Mouse (Mus musculus) embryo, embryonic 9.5 days (tissue): Measurements from ENCODE around the gene Kirrel3.
A peak's percentile ranks its signal among the peaks of the same experiment; 100 is the strongest.

Experiments used
- DNase-seq: peaks from one replicate; pipeline ENCODE4 v3.0.0-alpha.2; 2017; ENCODE audit errors: extremely low spot score

Kirrel3 gene

DNA sequence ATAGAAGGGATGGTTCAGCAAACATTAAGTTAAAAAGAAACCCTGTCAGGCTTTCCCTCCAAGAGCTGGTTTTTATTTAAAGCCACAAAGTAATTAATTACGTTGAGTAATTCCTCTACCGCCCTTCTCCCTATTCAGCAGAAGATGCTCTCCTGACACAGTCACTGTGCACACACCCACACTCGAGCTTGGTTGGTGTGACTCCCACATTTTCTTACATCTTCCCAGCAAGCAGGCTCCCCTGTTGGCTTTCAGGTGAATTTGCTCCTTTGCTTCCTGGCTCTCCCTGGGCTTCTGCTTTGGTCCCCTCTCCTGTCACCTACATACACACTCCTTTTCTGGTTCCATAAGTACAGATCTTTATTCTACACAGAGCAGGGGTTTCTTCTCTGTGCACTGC is 203.7 kb downstream of the Kirrel3 start:
- no peak for DNase-seq

DNA sequence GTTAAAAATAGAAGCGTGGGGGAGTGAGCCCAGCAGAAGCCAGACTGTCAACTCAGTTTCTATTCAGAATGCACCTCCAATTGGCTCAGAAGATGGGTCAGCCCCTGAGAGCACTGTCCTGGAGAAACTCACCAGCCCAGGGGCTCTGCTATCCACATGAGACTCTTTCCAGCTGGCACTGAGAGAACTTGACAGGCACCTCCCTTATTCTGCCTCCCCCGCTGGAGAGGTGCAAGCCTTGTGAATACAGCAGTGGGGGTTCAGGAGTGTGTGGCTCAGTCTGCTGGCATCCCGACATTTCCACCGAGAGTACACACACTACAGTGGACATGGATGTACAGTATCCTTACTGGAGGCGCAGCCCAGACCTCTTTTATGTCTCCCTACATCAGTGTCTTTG is 210.0 kb downstream of the Kirrel3 start:
- DNase-seq, result no peak

- DNase-seq, result no peak
Observed at GRCm38 (mm10) chr9:34703547-34704300, 218.0 kb downstream of the Kirrel3 start.

DNA sequence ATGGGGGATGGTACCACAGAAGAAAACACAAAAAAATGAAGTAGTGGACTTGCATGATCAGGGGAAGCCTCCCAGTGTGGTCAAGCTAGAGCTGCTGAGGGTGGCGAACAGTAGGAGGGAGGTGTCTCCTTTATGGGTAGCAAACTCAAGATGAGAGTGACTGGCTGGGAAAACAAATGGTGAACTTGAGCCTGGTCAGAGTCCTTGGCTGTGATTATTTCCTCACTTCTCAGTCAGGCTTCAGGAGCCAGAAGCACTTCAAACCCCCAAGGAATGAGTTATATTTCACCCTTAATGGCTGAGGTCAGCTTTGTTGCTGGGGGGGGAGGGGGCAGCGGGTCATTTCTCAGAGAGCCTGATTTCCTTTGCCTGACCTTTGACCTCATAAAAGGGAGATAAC is 218.7 kb downstream of the Kirrel3 start:
- DNase-seq, result peak; percentile 14

GRCm38 (mm10) chr9:34706350-34706873 is 220.7 kb downstream of the Kirrel3 start:
- DNase-seq, result no peak

- no peak for DNase-seq
Observed at GRCm38 (mm10) chr9:34708691-34709090, 223.0 kb downstream of the Kirrel3 start.

DNA sequence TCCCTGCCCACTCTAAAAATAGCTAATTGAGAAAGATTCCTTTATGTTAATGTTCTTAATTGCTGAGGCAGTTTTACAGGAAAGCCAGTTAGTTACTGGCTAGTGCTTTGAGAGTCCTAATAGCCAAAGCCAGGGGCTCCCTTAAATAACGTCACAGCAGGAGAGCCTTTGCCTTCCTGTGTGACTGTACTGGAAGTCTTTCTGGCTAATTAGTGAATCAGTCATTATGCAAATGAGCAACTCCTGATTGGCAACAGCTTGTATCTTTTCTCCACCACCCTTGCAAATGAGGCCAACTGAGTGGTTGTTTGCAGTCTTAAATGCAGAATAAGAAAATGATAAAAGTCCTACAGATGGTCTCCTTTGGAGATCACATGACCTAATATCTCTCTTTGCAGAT is 226.3 kb downstream of the Kirrel3 start:
- no peak for DNase-seq

GRCm38 (mm10) chr9:34712996-34713395 is 227.3 kb downstream of the Kirrel3 start:
- DNase-seq, result no peak

DNA sequence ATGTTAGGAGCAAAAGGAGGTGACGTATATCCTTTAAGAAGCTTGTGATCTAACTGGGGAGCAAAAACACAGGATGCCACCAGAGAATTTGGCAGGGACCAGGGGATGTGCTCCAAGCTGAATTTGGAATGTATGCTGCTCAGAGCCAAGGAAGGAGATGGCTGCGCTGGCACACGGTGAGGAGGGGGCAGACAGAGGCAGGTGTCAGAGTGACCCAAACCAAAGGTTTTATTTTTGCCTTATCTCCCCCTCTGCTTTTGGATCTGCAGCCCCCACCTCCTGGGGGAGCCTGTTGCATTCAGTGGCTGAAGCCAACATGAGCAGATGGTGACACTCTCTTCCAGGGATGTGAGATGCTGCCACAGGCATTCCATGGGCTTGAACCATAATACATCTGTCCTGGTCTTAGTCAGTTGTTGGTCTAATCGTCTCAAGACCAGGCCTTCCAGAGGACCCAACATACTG is 227.8 kb downstream of the Kirrel3 start:
- DNase-seq, result no peak

- DNase-seq, result no peak
Observed at GRCm38 (mm10) chr9:34714996-34715619, 229.4 kb downstream of the Kirrel3 start.

DNA sequence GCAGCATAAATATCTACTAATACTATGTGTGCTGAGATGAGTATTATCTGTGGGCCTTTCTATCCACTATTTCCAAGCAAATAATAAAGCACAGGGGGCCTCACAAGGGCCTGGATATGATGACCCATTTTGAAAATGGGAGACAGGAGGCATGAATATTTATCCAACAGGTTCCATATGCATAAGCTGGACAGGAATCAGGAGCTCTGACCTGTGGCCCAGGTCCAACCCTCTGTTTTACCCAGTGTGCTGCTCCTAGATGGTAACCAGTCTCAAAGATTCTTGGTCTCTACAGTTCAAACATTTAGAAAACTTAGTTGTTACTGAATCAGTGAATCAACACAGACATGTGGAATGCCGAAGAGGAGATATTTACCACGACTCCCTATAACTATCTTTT is 230.8 kb downstream of the Kirrel3 start:
- no peak for DNase-seq

- peak; percentile 35 for DNase-seq
Observed at GRCm38 (mm10) chr9:34721478-34722197, 235.9 kb downstream of the Kirrel3 start.

DNA sequence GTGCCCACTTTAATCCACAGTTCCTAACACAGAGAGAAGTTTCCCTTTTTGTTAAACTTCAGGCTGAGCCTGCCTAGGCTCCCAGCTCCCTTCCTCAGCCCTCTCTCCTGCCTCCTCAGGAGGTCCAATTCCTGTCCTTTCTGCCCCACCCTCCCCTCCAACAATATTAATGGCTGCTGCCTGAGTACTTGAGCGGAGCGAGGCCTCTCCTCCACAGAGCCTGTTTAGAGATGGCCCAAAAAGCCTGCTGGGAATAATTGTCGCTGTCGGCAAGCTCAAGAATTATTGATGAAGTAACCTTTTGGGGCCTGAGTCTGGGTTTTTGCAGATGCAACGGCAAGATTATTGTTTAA is 236.5 kb downstream of the Kirrel3 start:
- no peak for DNase-seq

- DNase-seq, result no peak
Observed at GRCm38 (mm10) chr9:34732507-34732906, 246.8 kb downstream of the Kirrel3 start.

DNA sequence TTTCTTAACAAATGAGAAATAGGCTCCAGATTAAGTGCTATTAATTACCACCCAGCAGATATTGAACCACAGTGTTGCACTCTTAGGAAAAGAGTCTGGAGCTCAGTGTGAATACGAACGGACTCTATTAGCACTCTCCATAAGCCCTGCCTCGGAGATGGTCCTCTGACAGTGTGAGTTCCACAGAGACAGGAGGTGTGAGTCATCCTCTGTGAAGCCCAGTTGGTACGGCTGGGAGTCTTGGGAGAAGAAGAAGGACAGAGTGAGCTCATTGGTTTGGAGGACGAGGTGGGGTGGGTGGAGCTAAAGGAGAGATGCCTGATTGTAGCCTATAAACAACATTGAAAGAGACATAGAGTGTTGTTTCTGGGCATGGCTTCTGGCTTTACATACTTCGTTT is 247.9 kb downstream of the Kirrel3 start:
- DNase-seq, result no peak

- no peak for DNase-seq
Observed at GRCm38 (mm10) chr9:34734991-34735390, 249.3 kb downstream of the Kirrel3 start.

DNA sequence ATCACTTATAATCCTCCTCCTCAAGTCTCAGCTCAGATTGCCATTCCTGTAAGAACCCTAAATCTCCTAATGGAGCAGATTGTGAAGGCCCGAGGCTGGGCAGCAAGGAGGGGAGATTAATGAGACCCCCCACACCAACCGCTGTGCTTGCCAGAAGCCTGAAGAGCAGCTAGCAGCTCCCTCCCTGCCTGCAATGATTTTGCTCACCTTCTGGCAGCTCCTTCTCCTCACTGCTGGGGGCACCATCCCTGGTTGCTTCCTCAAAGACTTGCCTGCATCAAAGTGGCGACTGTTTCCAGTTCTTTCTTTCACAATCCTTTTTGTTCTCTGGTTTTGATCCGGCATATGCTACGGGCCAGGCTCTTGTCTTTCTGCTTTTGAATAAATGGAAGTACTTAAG is 253.7 kb downstream of the Kirrel3 start:
- no peak for DNase-seq

DNA sequence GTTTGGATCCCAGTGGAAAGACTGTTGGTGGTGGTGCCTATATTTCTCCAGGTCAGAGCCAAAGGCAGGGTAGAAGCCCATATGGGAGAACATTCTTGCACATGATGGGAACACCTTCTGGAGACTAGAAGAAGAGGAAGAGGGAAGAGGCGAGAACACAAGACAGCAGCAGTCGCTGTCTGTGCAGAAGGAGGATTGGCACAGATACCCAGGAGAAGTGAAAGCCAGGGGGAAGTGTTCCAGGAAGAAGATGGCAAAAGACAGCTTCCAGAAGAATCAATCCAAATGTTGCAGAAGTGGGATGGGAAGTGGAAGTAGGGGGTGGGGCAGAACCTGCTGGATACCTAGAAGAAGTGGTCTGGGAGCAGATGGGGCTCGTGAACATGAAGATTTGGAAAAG is 255.1 kb downstream of the Kirrel3 start:
- no peak for DNase-seq

GRCm38 (mm10) chr9:34748003-34748402 is 262.3 kb downstream of the Kirrel3 start:
- DNase-seq, result no peak

- no peak for DNase-seq
Observed at GRCm38 (mm10) chr9:34749161-34749560, 263.5 kb downstream of the Kirrel3 start.

DNA sequence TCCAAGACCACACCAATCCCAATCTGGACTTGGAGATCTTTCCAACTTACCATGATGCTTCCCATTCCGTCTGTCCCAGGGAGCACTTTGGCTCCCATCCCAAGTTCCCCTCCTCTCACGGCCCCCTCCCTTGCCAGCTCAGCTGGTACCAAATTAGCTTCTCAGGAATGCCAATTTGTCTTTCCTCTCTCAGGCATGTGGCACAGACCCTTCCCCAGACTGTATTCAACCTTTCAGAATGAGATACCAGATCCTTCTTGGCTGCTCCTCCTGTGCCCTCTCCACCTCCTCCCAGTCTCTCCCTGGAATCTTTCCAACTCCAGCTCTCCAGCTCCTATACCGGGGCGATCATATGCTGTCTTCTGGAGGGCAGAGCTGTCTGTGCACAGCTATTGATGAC is 264.2 kb downstream of the Kirrel3 start:
- DNase-seq, result no peak

DNA sequence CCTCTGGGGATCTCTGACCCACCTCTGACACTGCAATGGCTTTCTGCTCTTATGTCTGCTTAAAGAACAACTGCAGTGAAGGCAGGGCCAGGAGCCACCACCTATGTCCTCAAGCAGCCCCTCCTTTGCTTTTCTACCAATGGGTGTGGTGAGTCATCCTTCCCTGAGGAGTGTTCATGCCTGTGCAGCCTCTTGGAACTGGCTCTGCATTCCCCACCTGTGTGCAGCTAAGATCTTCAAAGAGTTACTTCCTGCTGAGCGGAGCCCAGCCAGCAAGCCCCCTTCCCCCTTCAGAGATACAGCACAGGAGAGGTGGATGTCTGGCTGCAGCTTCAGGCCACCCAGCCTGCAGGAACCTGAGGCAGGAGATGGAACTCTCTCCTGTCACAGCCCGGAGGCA is 265.2 kb downstream of the Kirrel3 start:
- no peak for DNase-seq
